Mouse (Mus musculus): ENCODE results near the gene 1700001C19Rik. TPM values are rescaled to one million over a fixed set of nuclear protein-coding genes. Genes with fewer than 3 reads are reported as not detected.
A peak's percentile ranks its signal among the peaks of the same experiment; 100 is the strongest.

1700001C19Rik gene
- 1.5 TPM for polyA plus RNA-seq (2021)

- no peak for TF ChIP-seq CTCF (IDR thresholded peaks at IDR 0.05)
- H3K27me3 ChIP-seq = no peaks in the 10 kb centered on the region
- in situ Hi-C loops (cut with MboI; ENCODE audit: low pct_unique_long_range_greater_than_20kb) = no loop called here
- POLR2A ChIA-PET = no interaction called here
- CTCF ChIA-PET = no interaction called here
- ATAC-seq (no peak), DNase-seq (ENCODE audit: low read depth, low spot score) (no peak)
Measured at GRCm38 (mm10) chr17:47436907-47437547, at the start of gene 1700001C19Rik. 1700001C19Rik (minus strand) TSS chr17:47437376.

- in situ Hi-C loops (cut with MboI; ENCODE audit: low pct_unique_long_range_greater_than_20kb) = no loop called here
- DNase-seq (ENCODE audit: low read depth, low spot score) = no peak
- POLR2A ChIA-PET = no interaction called here
- no peak for ATAC-seq
- CTCF ChIA-PET = no interaction called here
- TF ChIP-seq CTCF (IDR thresholded peaks at IDR 0.05) = no peak
- H3K27me3 ChIP-seq = no peaks in the 10 kb centered on the region
Measured at GRCm38 (mm10) chr17:47485791-47486190, 48.6 kb upstream of the 1700001C19Rik start.

GRCm38 (mm10) chr17:47484993-47485392, 47.8 kb upstream of the 1700001C19Rik start:
- no peaks in the 10 kb centered on the region for H3K27me3 ChIP-seq
- in situ Hi-C loops (cut with MboI; ENCODE audit: low pct_unique_long_range_greater_than_20kb) = loop anchor here (5.0 kb wide), 2 partner anchors 78 to 113 kb away; no protein-coding TSS in a partner anchor
- ATAC-seq (no peak), DNase-seq (ENCODE audit: low read depth, low spot score) (no peak)
- ChIA-PET CTCF (no interaction called here), POLR2A (no interaction called here)
- TF ChIP-seq CTCF (IDR thresholded peaks at IDR 0.05) = no peak

GRCm38 (mm10) chr17:47484241-47484921, 47.2 kb upstream of the 1700001C19Rik start:
- in situ Hi-C loops (cut with MboI; ENCODE audit: low pct_unique_long_range_greater_than_20kb) = loop anchor here (5.0 kb wide), 2 partner anchors 77 to 112 kb away; no protein-coding TSS in a partner anchor
- no peak for TF ChIP-seq CTCF (IDR thresholded peaks at IDR 0.05)

GRCm38 (mm10) chr17:47482401-47482800, 45.2 kb upstream of the 1700001C19Rik start:
- TF ChIP-seq CTCF (IDR thresholded peaks at IDR 0.05) = peak; percentile 92
- CTCF ChIA-PET = interaction anchor here (0.8 to 2.6 kb wide), 11 partner anchors 10 to 111 kb away, joined by 3 to 9 read pairs (median 4); no protein-coding TSS in a partner anchor
- no peak for ATAC-seq
- POLR2A ChIA-PET = interaction anchor here (1.3 kb wide), 1 partner anchor 66 kb away, joined by 3 read pairs; no protein-coding TSS in a partner anchor
- in situ Hi-C loops (cut with MboI; ENCODE audit: low pct_unique_long_range_greater_than_20kb) = loop anchor here (5.0 kb wide), 2 partner anchors 75 to 110 kb away; no protein-coding TSS in a partner anchor
- DNase-seq (ENCODE audit: low read depth, low spot score) = no peak
- no peaks in the 10 kb centered on the region for H3K27me3 ChIP-seq

More at GRCm38 (mm10) chr17:47484241-47484921, 47.2 kb upstream of the 1700001C19Rik start:
- ATAC-seq (peak; percentile 78), DNase-seq (ENCODE audit: low read depth, low spot score) (no peak)
- ChIA-PET CTCF (interaction anchor here (0.7 kb wide), 1 partner anchor 124 kb away, joined by 3 read pairs; no protein-coding TSS in a partner anchor), POLR2A (no interaction called here)
- H3K27me3 ChIP-seq = no peaks in the 10 kb centered on the region

GRCm38 (mm10) chr17:47479887-47480286, 42.7 kb upstream of the 1700001C19Rik start:
- ATAC-seq (no peak), DNase-seq (ENCODE audit: low read depth, low spot score) (no peak)
- in situ Hi-C loops (cut with MboI; ENCODE audit: low pct_unique_long_range_greater_than_20kb) = loop anchor here (5.0 kb wide), 2 partner anchors 73 to 108 kb away; no protein-coding TSS in a partner anchor
- no peaks in the 10 kb centered on the region for H3K27me3 ChIP-seq
- TF ChIP-seq CTCF (IDR thresholded peaks at IDR 0.05) = no peak
- POLR2A ChIA-PET = no interaction called here
- CTCF ChIA-PET = no interaction called here

- in situ Hi-C loops (cut with MboI; ENCODE audit: low pct_unique_long_range_greater_than_20kb) = no loop called here
- ATAC-seq (no peak), DNase-seq (ENCODE audit: low read depth, low spot score) (no peak)
- ChIA-PET POLR2A (interaction anchor here (0.9 to 1.0 kb wide), 2 partner anchors 81 to 89 kb away, joined by 3 read pairs; no protein-coding TSS in a partner anchor), CTCF (interaction anchor here (0.8 to 2.0 kb wide), 8 partner anchors 10 to 103 kb away, joined by 3 to 5 read pairs (median 4); partner anchors contain the start of gene Taf8)
- TF ChIP-seq CTCF (IDR thresholded peaks at IDR 0.05) = peak; percentile 67
- no peaks in the 10 kb centered on the region for H3K27me3 ChIP-seq
Measured at GRCm38 (mm10) chr17:47475714-47476113, 38.5 kb upstream of the 1700001C19Rik start.

GRCm38 (mm10) chr17:47475181-47475580, 38.0 kb upstream of the 1700001C19Rik start:
- no peak for TF ChIP-seq CTCF (IDR thresholded peaks at IDR 0.05)
- ChIA-PET POLR2A (interaction anchor here (0.9 to 1.0 kb wide), 2 partner anchors 80 to 90 kb away, joined by 3 read pairs; no protein-coding TSS in a partner anchor), CTCF (interaction anchor here (0.8 to 2.0 kb wide), 8 partner anchors 10 to 103 kb away, joined by 3 to 5 read pairs (median 4); partner anchors contain the start of gene Taf8)

GRCm38 (mm10) chr17:47474250-47474649, 37.1 kb upstream of the 1700001C19Rik start:
- in situ Hi-C loops (cut with MboI; ENCODE audit: low pct_unique_long_range_greater_than_20kb) = no loop called here
- no peak for ATAC-seq
- ChIA-PET POLR2A (no interaction called here), CTCF (interaction anchor here (1.3 kb wide), 1 partner anchor 57 kb away, joined by 3 read pairs; no protein-coding TSS in a partner anchor)
- no peak for DNase-seq (ENCODE audit: low read depth, low spot score)
- no peak for TF ChIP-seq CTCF (IDR thresholded peaks at IDR 0.05)
- H3K27me3 ChIP-seq = no peaks in the 10 kb centered on the region

More at GRCm38 (mm10) chr17:47475181-47475580, 38.0 kb upstream of the 1700001C19Rik start:
- ATAC-seq (no peak), DNase-seq (ENCODE audit: low read depth, low spot score) (no peak)
- in situ Hi-C loops (cut with MboI; ENCODE audit: low pct_unique_long_range_greater_than_20kb) = no loop called here
- no peaks in the 10 kb centered on the region for H3K27me3 ChIP-seq

- H3K27me3 ChIP-seq = no peaks in the 10 kb centered on the region
- ChIA-PET CTCF (interaction anchor here (1.0 to 1.6 kb wide), 4 partner anchors 17 to 57 kb away, joined by 3 to 5 read pairs (median 4); no protein-coding TSS in a partner anchor), POLR2A (interaction anchor here (0.7 kb wide), 1 partner anchor 92 kb away, joined by 3 read pairs; no protein-coding TSS in a partner anchor)
- in situ Hi-C loops (cut with MboI; ENCODE audit: low pct_unique_long_range_greater_than_20kb) = no loop called here
- TF ChIP-seq CTCF (IDR thresholded peaks at IDR 0.05) = no peak
- DNase-seq (ENCODE audit: low read depth, low spot score) (no peak), ATAC-seq (peak; percentile 24)
Measured at GRCm38 (mm10) chr17:47473434-47473974, 36.3 kb upstream of the 1700001C19Rik start.

Measured in Patski (cell line).